9 mouse cellular contexts compared by ENCODE assay signal in the genomic region with DNA sequence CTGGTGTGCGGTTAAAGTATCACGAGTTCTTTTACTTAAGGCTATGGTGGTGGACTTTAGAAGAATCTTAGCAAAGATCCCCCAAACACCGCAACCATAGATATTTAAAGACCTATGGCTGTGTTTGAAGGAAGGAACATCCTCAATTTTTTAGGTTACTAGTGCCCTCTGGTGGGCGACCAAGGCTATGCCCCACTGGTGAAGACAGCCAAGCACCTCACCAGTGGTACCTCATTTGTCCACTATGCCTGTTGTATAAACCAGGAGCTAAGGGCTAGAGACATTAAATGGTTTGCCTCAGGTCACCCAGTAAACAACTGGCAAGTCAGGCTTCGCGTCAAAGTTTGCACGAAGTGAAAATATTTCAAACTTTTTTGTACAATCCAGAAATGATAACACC. TPM values are rescaled to one million over a fixed set of nuclear protein-coding genes. Genes with fewer than 3 reads are reported as not detected.
DNase-seq lines count a peak whose midpoint lies in the region; ATAC-seq and TF ChIP-seq lines count a peak whose summit lies in the region.
"Had no signal": no experiment of that assay in that cellular context is flagged by ENCODE, and none has a peak within 500 bp of the region (broad histone marks: within the 10 kb centered on the region; RNA-seq: fewer than 3 reads in every experiment).

No protein-coding gene starts in this region.

- no peak for TF ChIP-seq POLR2A in limb, embryonic 14.5 days (IDR thresholded peaks at IDR 0.05; ENCODE audit: borderline replicate concordance, extremely low read depth, insufficient read depth, insufficient read length)

- H3K9ac ChIP-seq in limb, embryonic 14.5 days (ENCODE audit: low read depth, low read length, severe bottlenecking): no peak overlapping the region
- H3K9ac ChIP-seq in neural tube, embryonic 15.5 days (replicated peaks): no peak overlapping the region
- H3K9ac ChIP-seq: liver, embryonic 15.5 days had no signal

- CTCF ChIA-PET in Patski (lab: Charles Lee): interaction anchor here (0.8 to 1.8 kb wide), 3 partner anchors 9 to 457 kb away, joined by 3 to 5 read pairs (median 4); no protein-coding TSS in a partner anchor

- peak; percentile 12 to 34 for DNase-seq in CD8-positive naive resting alpha-beta T cell, adult 2 months (ENCODE audit: low read depth in 2 of 2, low spot score in 2 of 2)
- DNase-seq in Patski (ENCODE audit: low read depth, low spot score): no peak
- peak; percentile 89 to 91 for DNase-seq in cerebellum, postnatal 14 days
- DNase-seq in frontal cortex, postnatal 10 days (ENCODE audit: low spot score in 2 of 2): peak; percentile 40 to 62
- peak; percentile 51 for DNase-seq in kidney, adult 9 months
- DNase-seq in limb, embryonic 14.5 days (ENCODE audit: low spot score): peak; percentile 63
- DNase-seq in thymus, postnatal 36 days: peak; percentile 33 to 50

- ATAC-seq in Patski: peak; percentile 75
- 0 out of 2 replicates have a peak, but pooled peaks have one; percentile 60 for ATAC-seq in limb, embryonic 14.5 days (ENCODE audit: low FRiP score, low read depth)
- ATAC-seq in neural tube, embryonic 15.5 days (ENCODE audit: low FRiP score): peak; percentile 65; the same call in 1 of the 2 replicates

- POLR2A ChIA-PET in Patski (lab: Charles Lee): no interaction called here

- H3K4me1 ChIP-seq in limb, embryonic 14.5 days (ENCODE audit: control insufficient read depth, insufficient read depth, low read length): no peaks in the 10 kb centered on the region
- no peaks in the 10 kb centered on the region for H3K4me1 ChIP-seq in neural tube, embryonic 15.5 days
- H3K4me1 ChIP-seq: liver, embryonic 15.5 days had no signal

- H3K36me3 ChIP-seq in limb, embryonic 14.5 days (ENCODE audit: control insufficient read depth, insufficient read depth, low read length): peaks cover 55% of the 10 kb centered on the region
- H3K36me3 ChIP-seq in neural tube, embryonic 15.5 days: peaks cover 23% of the 10 kb centered on the region

- H3K4me2 ChIP-seq in limb, embryonic 14.5 days (replicated peaks; ENCODE audit: low read depth, low read length, severe bottlenecking): no peak overlapping the region
- H3K4me2 ChIP-seq in neural tube, embryonic 15.5 days: no peak overlapping the region
- H3K4me2 ChIP-seq: liver, embryonic 15.5 days had no signal

- no peaks in the 10 kb centered on the region for H3K27me3 ChIP-seq in Patski
- H3K27me3 ChIP-seq in limb, embryonic 14.5 days (ENCODE audit: control insufficient read depth, insufficient read depth, low read length): no peaks in the 10 kb centered on the region
- H3K27me3 ChIP-seq in neural tube, embryonic 15.5 days (replicated peaks): no peaks in the 10 kb centered on the region
- H3K27me3 ChIP-seq: liver, embryonic 15.5 days had no signal

- in situ Hi-C loops in Patski (cut with MboI; ENCODE audit: low pct_unique_long_range_greater_than_20kb): no loop called here

- peak; percentile 83 for TF ChIP-seq CTCF in Patski (IDR thresholded peaks at IDR 0.05)

- no peaks in the 10 kb centered on the region for H3K9me3 ChIP-seq in limb, embryonic 14.5 days (ENCODE audit: control insufficient read depth, low read length)
- no peaks in the 10 kb centered on the region for H3K9me3 ChIP-seq in neural tube, embryonic 15.5 days (replicated peaks)
- H3K9me3 ChIP-seq: liver, embryonic 15.5 days had no signal

- WGBS in limb, embryonic 14.5 days: 67% methylated on average over 7 of the region's 7 CpGs
- WGBS in neural tube, embryonic 15.5 days: 66% methylated on average over 7 of the region's 7 CpGs

- no peak overlapping the region for H3K4me3 ChIP-seq in limb, embryonic 14.5 days (replicated peaks; ENCODE audit: low read length)
- H3K4me3 ChIP-seq in neural tube, embryonic 15.5 days (replicated peaks): no peak overlapping the region
- H3K4me3 ChIP-seq: liver, embryonic 15.5 days had no signal

- no peak overlapping the region for H3K27ac ChIP-seq in limb, embryonic 14.5 days (replicated peaks; ENCODE audit: low read depth, low read length)
- no peak overlapping the region for H3K27ac ChIP-seq in neural tube, embryonic 15.5 days (replicated peaks)
- H3K27ac ChIP-seq: liver, embryonic 15.5 days had no signal

RNA-seq across cellular contexts. Expression of gene Mdm4, which starts 47.6 kb away (rescaled TPM):
- polyA plus RNA-seq in Patski (2021): 59.2 TPM
- polyA plus RNA-seq in limb, embryonic 14.5 days (2012; rRNA removed): 132 and 144 TPM in 2 replicates
- 45.6 and 50.2 TPM in 2 replicates for polyA plus RNA-seq in limb, embryonic 14.5 days (2014; fragmentation: Nextera tagmentation; extraction: Ambion mirVana)
- 30.1 and 33.0 TPM in 2 replicates for polyA plus RNA-seq in neural tube, embryonic 15.5 days (2015; fragmentation: Nextera tagmentation; extraction: Ambion mirVana)
